Mouse (Mus musculus) hindbrain, embryonic 11.5 days (tissue): Measurements from ENCODE around the gene Samd13. TPM values are rescaled to one million over a fixed set of nuclear protein-coding genes. Genes with fewer than 3 reads are reported as not detected.

Experiments
- ATAC-seq: fragments of 200-750 bp; cut with Nextera tagmentation; 2 replicates; pipeline ENCODE4 v1.8.0; 2017; ENCODE audit warnings: mild to moderate bottlenecking, moderate TSS enrichment, moderate library complexity; ENCODE audit not compliant: low FRiP score
- DNase-seq: peaks from one replicate; pipeline ENCODE4 v3.0.0-alpha.2; 2015; ENCODE audit warnings: low spot score
- H3K27ac ChIP-seq: fragments of 300-500 bp; sonication (generic); 2 replicates; pipeline ENCODE4 v1.5.1; 2014; ENCODE audit warnings: mild to moderate bottlenecking, low read depth, low read length
- H3K27me3 ChIP-seq: fragments of 300-500 bp; sonication (generic); 2 replicates; pipeline ENCODE4 v1.6.1; 2014; ENCODE audit warnings: mild to moderate bottlenecking, low read length, moderate library complexity, mixed read lengths; ENCODE audit not compliant: control insufficient read depth, insufficient read depth
- H3K36me3 ChIP-seq: fragments of 300-500 bp; sonication (generic); 2 replicates; pipeline ENCODE4 v1.6.1; 2014; ENCODE audit warnings: mild to moderate bottlenecking, low read length, moderate library complexity, mixed read lengths; ENCODE audit not compliant: control insufficient read depth, insufficient read depth
- H3K4me1 ChIP-seq: fragments of 300-500 bp; sonication (generic); replicated peaks from 2 replicates; pipeline ENCODE4 v1.6.1; 2014; ENCODE audit warnings: low read length, mixed read lengths; ENCODE audit not compliant: control insufficient read depth, insufficient read depth
- H3K4me2 ChIP-seq: fragments of 300-500 bp; sonication (generic); replicated peaks from 2 replicates; pipeline ENCODE4 v1.6.1; 2014; ENCODE audit warnings: mild to moderate bottlenecking, low read depth, low read length
- H3K4me3 ChIP-seq: fragments of 300-500 bp; sonication (generic); 2 replicates; pipeline ENCODE4 v1.5.1; 2014; ENCODE audit warnings: low read depth, low read length
- H3K9ac ChIP-seq: fragments of 300-500 bp; sonication (generic); 2 replicates; pipeline ENCODE4 v1.6.1; 2014; ENCODE audit warnings: low read depth, low read length
- H3K9me3 ChIP-seq: fragments of 300-500 bp; sonication (generic); 2 replicates; pipeline ENCODE4 v1.6.1; 2016; ENCODE audit warnings: low read length; ENCODE audit not compliant: control insufficient read depth
- WGBS: fragments of 180-500 bp; shearing (Covaris S2); extraction: QIAGEN DNeasy Blood & Tissue Kit; methylation state at CpG from one replicate; pipeline ENCODE4 v1.1.7; 2014; 5-methylcytosine and 5-hydroxymethylcytosine counted together
- polyA plus RNA-seq: library from polyadenylated mRNA; unstranded; fragments of >200 nt; fragmentation: Nextera tagmentation; extraction: Ambion mirVana; gene quantifications from 2 replicates; pipeline ENCODE4 v1.2.1, GENCODE M21; 2014

Gene Samd13
- polyA plus RNA-seq, 1 experiment from 2014 or later, result 0.56 TPM

DNA sequence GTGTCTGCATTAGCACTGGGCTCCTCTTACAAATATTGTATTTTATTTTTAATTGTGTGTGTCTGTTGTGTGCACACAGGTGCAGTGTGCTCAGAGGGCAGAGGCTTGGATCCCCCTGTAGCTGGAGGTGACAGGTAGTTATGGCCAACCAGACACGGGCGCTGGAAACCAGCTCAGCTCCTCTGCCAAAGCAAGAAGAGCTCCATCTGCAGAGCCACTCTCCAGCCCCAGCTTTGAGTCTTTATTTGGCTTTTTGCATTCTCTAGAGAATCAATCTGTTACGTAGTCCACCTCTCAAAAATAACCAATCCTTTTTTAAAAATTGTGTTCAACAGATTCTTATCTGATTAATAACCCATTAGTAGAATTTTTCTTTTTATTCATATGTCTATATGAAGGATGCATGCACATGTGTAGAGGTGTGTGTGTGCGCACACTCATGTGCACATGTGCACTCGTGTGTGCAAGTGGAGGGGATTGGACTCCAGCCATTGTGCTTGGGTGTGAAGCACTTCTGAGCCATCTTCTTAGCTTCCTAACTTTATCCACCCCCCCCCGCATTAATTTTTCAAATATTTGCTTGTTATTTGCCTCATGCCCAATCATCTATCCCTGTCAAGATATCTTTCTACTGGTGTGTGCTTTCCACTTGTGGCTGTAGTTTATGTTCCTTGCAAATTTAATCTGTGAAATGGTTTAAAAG is 86.0 kb downstream of the Samd13 start:
- no peaks in the 10 kb centered on the region for H3K36me3 ChIP-seq
- ATAC-seq (no peak), DNase-seq (no peak)
- no peak overlapping the region for H3K27ac ChIP-seq
- H3K4me3 ChIP-seq, result no peak overlapping the region
- no peak overlapping the region for H3K4me2 ChIP-seq
- WGBS, result 92% methylated on average over 6 of the region's 6 CpGs
- no peaks in the 10 kb centered on the region for H3K9me3 ChIP-seq
- H3K4me1 ChIP-seq, result no peaks in the 10 kb centered on the region
- no peaks in the 10 kb centered on the region for H3K27me3 ChIP-seq
- no peak overlapping the region for H3K9ac ChIP-seq

DNA sequence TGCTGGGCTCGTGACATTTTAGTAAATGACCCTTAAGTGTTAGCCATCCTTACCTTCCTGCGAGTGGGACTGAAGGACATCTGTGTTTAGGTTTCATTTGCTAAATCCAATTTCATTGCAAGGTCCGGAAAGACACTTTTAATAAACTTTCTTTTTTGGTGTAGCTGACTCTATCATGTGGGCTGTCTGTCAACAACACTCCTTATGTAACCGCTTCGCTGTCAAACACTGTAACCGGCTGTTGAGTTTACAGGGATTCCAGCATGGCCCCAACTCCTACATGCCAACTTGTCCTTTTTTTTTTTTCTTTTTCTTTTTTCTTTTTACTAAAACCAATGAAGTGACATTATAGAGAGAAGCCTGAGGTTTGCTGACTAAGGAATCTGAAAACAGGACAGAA is 87.0 kb downstream of the Samd13 start:
- Histone ChIP-seq H3K36me3 (no peaks in the 10 kb centered on the region), H3K27ac (no peak overlapping the region), H3K27me3 (no peaks in the 10 kb centered on the region), H3K9me3 (no peaks in the 10 kb centered on the region), H3K4me3 (no peak overlapping the region), H3K4me2 (no peak overlapping the region), H3K9ac (no peak overlapping the region), H3K4me1 (no peaks in the 10 kb centered on the region)
- DNase-seq (no peak), ATAC-seq (no peak)
- WGBS, result 89% methylated on average over 6 of the region's 6 CpGs

DNA sequence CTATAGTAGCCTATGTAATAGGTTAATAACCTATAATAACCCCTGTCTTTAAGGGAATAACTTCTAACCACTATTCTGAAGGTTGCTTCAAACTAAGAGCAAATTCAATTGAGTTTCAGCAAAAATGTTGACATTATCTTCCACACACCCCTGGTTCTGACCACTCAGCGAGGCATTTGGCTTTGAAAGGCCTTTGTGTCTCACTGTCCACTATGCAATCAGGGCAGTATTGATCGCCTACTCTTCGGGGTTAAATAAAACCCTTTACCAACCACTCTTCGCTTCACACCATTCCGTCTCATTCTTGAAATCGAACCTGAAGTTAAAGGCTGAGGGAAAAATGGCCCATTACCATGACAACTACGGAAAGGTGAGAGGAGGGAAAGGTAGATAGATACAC is 88.5 kb downstream of the Samd13 start:
- no peak overlapping the region for H3K9ac ChIP-seq
- H3K4me1 ChIP-seq, result no peaks in the 10 kb centered on the region
- WGBS, result 91% methylated on average over 7 of the region's 7 CpGs
- no peak overlapping the region for H3K4me2 ChIP-seq
- H3K9me3 ChIP-seq, result no peaks in the 10 kb centered on the region
- H3K27ac ChIP-seq, result no peak overlapping the region
- H3K36me3 ChIP-seq, result no peaks in the 10 kb centered on the region
- no peak for DNase-seq
- H3K27me3 ChIP-seq, result no peaks in the 10 kb centered on the region
- no peak overlapping the region for H3K4me3 ChIP-seq
- ATAC-seq, result no peak

DNA sequence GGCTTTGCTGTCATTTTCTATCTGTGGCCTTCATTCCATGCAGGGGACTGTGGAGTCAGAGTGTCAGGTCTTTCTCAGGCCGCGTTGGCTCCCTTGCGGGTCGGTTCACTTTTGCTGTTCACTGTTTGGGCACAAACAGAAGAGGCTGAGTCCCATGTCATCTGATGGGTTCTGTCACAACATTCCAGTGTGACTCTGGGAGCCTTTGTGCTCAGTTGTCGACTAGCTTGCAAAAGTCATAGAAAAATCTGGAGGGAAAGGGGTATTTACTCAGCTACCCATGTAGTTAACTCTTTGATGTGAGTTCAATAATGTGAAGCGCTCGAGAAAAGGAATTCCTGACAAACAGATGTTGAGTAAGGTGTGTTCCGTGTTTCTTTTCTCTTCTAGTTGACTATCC is 89.0 kb downstream of the Samd13 start:
- DNase-seq, result no peak

DNA sequence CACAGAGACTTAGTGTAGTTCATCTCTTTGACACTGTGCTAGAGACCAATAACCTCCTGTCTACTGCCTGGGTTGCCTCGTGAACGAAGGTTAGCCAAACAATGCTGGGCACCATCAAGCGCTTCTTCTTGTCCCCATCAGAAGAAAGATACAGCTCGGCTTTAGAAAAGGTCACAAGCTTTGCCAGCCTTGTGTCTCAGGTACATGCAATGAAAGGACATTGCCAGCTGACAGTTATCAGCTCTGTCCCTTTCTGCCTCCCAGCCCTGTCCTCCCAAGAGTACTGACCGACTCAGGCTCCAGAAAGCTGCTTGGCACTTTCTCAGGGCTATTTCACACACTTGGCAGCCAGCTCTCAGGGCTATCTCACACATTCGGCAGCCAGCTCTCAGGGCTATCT is 90.0 kb downstream of the Samd13 start:
- H3K27ac ChIP-seq, result no peak overlapping the region
- no peaks in the 10 kb centered on the region for H3K9me3 ChIP-seq
- ATAC-seq (no peak), DNase-seq (no peak)
- H3K9ac ChIP-seq, result no peak overlapping the region
- no peaks in the 10 kb centered on the region for H3K36me3 ChIP-seq
- 95% methylated on average over 6 of the region's 6 CpGs for WGBS
- no peaks in the 10 kb centered on the region for H3K4me1 ChIP-seq
- H3K27me3 ChIP-seq, result no peaks in the 10 kb centered on the region
- H3K4me2 ChIP-seq, result no peak overlapping the region
- no peak overlapping the region for H3K4me3 ChIP-seq

More for the DNA sequence above, 89.0 kb downstream of the Samd13 start:
- Histone ChIP-seq H3K9ac (no peak overlapping the region), H3K27ac (no peak overlapping the region), H3K9me3 (no peaks in the 10 kb centered on the region), H3K36me3 (no peaks in the 10 kb centered on the region), H3K27me3 (no peaks in the 10 kb centered on the region), H3K4me2 (no peak overlapping the region), H3K4me3 (no peak overlapping the region), H3K4me1 (no peaks in the 10 kb centered on the region)
- WGBS, result 89% methylated on average over 8 of the region's 8 CpGs
- no peak for ATAC-seq

Other genes with a start within 250 kb of the Samd13 start
- 6.7 and 8.8 TPM in 2 replicates for gene Ctbs, start 235.8 kb downstream of the Samd13 start, polyA plus RNA-seq
- 6.9 and 7.4 TPM in 2 replicates for gene Spata1, start 185.8 kb downstream of the Samd13 start, polyA plus RNA-seq
- gene Gng5, start 185.8 kb downstream of the Samd13 start, polyA plus RNA-seq, result 1,010 and 1,042 TPM in 2 replicates
- 75.2 and 79.4 TPM in 2 replicates for gene Rpf1, start 164.2 kb downstream of the Samd13 start, polyA plus RNA-seq
- not detected in 2 replicates for gene Uox, start 115.2 kb downstream of the Samd13 start, polyA plus RNA-seq
- gene Dnase2b, start 70.0 kb downstream of the Samd13 start, polyA plus RNA-seq, result not detected in 2 replicates
- not detected in 2 replicates for gene 4930503B20Rik, start 34.3 kb downstream of the Samd13 start, polyA plus RNA-seq
- 64.8 and 70.8 TPM in 2 replicates for gene Prkacb, start 127.4 kb upstream of the Samd13 start, polyA plus RNA-seq
- 9.7 and 11.2 TPM in 2 replicates for gene Ttll7, start 166.8 kb upstream of the Samd13 start, polyA plus RNA-seq